Mouse (Mus musculus) monocyte, adult 5-6 weeks (primary cell): ENCODE results near the gene Prelp. TPM values are rescaled to one million over a fixed set of nuclear protein-coding genes. Genes with fewer than 3 reads are reported as not detected.

Experiments used
- ATAC-seq: fragments of 153-309, 156-312 bp; replicated peaks from 2 replicates; pipeline ENCODE4 v1.8.0; 2017; ENCODE audit warnings: mild to moderate bottlenecking; ENCODE audit not compliant: low TSS enrichment, insufficient number of reproducible peaks, severe bottlenecking, poor library complexity, low FRiP score
- total RNA-seq: library from RNA; stranded (forward); fragments of 200-1000, 200-491, 200-594 nt; gene quantifications from 3 replicates; pipeline ENCODE4 v1.2.3, GENCODE M21; 2017

Gene Prelp
- total RNA-seq, 1 experiment from 2014 or later, result not detected

DNA sequence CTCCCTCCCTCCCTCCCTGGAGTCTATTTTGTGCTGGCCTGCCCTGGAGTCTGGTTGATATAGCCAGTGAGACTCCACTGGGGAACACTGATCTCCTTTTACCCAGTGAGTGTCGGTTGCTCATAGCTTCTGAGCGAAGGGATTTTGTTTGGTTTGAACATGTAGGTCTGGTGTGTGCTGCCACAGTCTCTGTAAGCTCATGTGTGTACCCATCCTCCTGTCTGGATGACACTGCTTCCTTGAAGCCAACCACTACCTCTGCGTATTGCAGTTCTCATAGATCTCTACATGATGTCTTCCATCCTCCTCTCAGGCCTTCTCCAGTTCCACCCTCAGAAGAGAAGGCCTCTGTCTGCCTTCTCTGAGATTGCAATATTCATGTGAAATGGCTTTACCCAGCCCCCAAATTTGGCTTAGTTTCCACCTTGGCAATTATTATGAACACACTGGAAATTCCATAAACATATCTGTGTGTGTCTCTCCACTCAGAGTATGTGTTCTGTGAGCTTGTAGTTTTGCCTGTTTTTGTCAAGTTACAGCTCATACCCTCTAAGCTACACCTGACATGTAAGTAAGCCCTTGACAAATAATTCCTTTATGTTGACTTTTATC lies 19.4 kb upstream of the Prelp start:
- no peak for ATAC-seq

GRCm38 (mm10) chr1:133939708-133940107 lies 18.5 kb upstream of the Prelp start:
- no peak for ATAC-seq

- ATAC-seq, result no peak
Measured at GRCm38 (mm10) chr1:133936169-133936568, 15.0 kb upstream of the Prelp start.

DNA sequence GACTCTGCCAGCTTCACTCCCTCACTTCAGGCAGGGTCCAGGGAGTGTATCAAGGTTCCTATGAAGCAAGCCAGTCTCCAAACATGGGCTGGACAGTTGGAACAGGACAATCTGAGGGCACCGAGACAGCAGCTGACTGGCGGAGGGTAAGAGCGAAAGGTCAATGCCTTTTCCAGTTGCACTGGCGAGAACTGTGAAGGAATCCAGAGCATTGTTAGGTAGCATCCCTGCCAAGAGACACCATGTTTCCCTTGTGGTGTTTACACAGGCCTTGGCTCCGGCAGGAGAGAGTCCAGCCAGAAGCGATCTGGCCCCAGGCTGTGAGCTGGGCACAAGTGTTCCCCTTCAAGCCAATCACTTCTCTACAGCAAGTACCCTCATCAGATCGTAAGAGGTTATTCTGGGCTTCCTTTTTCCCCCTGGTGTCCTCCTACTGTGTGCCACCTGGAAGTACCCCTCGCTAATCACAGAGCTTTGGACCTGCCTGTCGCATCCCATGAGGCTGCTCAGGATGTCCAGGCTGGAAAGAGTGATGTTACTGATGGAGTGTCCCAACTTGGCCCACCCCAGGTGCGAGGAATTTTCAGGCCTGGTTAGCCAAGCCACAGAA lies 13.2 kb upstream of the Prelp start:
- ATAC-seq, result no peak

GRCm38 (mm10) chr1:133933301-133934195 lies 12.3 kb upstream of the Prelp start:
- no peak for ATAC-seq

GRCm38 (mm10) chr1:133929980-133930379 lies 8.8 kb upstream of the Prelp start:
- no peak for ATAC-seq

DNA sequence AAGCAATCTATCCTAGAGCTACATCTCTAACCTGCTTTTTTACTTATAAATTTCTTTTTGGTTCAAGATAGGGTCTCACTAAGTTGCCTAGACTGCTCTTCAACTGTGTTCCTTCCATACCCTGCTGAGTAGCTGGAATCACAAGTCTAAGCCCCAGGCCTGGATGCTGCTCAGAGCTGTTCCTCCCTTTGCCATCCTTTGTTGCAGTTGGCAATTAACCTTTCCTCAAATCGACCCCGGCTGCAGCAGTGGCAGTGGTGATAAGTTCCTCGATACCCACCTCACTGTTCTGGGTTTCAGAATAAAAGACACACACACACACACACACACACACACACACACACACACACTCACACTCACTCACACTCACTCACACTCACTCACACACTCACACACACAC lies 4.0 kb upstream of the Prelp start:
- no peak for ATAC-seq

- ATAC-seq, result no peak
Measured at GRCm38 (mm10) chr1:133924141-133924875, 3.1 kb upstream of the Prelp start.

GRCm38 (mm10) chr1:133923071-133923470 lies 1.9 kb upstream of the Prelp start:
- ATAC-seq, result no peak

- no peak for ATAC-seq
Measured at GRCm38 (mm10) chr1:133920876-133921275, 338 bp downstream of the Prelp start.

GRCm38 (mm10) chr1:133920401-133920800 lies 813 bp downstream of the Prelp start:
- ATAC-seq, result no peak

DNA sequence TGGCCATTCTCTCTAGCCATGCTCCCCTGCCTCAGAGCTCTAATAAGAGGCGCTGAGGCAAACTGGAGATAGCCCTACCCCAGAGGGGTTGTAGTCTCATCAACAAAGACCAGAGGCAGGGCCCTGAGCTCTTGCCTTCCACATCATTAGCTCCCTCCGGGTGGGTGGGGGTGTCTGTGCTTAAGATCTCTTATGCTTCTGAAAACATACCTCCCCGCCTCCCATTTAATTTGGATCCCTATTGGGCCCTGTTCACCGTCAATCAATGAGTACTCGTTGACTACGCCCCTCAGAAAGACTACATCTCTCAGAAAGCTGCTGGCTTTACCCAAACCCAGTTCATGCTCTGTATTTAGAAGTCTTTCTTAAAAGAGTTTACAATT lies 3.1 kb downstream of the Prelp start:
- ATAC-seq, result no peak

DNA sequence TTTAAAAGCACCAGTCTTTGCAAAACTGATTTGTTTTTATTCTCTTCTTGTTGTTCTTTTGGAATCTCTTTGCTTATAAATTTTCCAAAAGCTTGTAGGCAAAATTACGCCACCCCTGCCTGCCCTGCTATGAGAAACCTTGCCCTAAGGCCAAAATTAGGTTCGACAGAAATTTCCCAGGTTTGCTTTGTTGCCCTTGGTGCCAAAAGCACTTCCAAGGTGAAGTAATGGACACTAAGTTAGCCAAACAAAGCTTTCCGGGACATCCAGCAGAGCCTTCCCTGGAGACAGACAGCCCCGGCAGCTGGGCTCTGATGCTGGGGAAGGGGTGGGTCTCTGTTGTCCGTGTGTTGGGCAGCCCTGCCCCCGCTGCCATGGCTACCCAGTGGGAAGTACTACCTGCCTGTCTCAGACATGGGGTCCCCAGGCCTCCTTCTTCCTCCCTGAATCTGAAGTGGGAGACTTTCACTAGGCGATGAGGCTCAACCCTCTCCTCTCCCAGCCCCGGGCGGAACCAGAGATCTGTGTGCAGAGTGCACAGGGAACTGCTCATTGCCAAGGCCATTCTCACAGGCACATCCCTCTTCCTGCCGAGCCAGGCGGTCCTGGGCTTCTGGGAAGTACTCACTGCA lies 3.6 kb downstream of the Prelp start:
- ATAC-seq, result no peak

GRCm38 (mm10) chr1:133915723-133916355 lies 5.4 kb downstream of the Prelp start:
- ATAC-seq, result no peak

DNA sequence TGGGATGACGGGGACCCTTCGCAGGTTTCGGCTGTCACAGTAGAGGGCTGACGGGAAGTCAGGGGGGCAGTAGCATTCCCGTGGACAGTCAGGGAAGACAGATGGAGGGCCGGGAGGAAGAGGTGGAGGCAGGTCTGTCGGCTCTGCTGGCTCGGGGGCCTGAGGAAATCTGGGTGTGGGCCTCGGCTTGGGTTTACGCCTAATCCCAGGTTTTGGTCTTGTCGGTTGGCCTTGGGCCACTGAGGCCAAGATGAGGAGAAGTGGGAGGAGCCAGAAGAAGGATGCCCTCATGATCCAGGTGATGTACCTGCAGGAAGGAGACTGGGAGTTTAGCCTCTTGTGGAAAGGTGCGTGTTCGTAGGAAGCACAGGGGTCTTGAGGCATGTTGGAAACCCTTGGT lies 6.1 kb downstream of the Prelp start:
- no peak for ATAC-seq

- no peak for ATAC-seq
Measured at GRCm38 (mm10) chr1:133913018-133913417, 8.2 kb downstream of the Prelp start.

DNA sequence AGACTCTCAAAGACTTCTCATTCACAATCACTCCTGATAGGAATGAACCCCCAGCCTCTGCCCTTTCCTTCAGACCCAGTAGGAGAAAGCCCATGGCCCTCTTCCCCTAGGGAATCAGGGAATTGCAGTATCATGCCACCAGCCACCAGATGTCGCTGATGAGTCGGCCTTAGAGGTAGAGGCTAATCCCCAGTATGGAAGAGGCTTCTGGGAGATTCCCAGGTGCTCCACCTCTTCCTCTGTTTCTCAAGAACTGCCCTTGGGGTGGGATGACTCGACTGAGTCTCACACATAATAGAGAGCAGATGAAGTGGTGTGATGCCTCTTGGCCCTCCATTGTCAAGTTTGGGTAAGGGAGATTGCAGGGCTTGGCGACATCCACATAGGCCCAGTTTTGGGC lies 9.8 kb downstream of the Prelp start:
- no peak for ATAC-seq

DNA sequence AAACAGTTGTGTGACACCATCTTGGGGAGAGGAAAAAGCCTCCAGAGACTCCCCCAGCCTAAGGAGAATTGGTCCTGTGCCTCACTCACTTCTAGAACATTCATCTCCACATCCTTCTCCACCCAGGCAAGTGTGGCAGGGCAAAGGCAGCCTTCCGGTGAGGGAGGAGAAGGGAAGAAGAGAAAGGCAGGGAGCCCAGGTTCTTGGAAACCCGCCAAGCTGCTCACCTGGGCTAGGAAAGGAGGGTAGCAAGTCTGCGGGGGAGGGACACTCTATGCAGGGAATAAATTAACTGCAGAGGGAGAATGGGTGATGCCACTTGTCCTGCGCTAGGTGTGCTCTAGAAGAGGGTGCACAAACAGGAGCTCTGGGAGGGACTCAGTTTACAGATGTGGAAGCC lies 10.2 kb downstream of the Prelp start:
- ATAC-seq, result no peak
